Mouse (Mus musculus): ENCODE measurements around the gene Setdb2. TPM values are rescaled to one million over a fixed set of nuclear protein-coding genes. Genes with fewer than 3 reads are reported as not detected.
"Not testable (repeated sequence)": the region's sequence is repeated elsewhere in the genome, so short reads cannot be mapped to it uniquely, and the experiment has no call there.

Setdb2 gene
- total RNA-seq, 2 experiments from 2014 or later: 7.1 to 13.3 TPM

DNA sequence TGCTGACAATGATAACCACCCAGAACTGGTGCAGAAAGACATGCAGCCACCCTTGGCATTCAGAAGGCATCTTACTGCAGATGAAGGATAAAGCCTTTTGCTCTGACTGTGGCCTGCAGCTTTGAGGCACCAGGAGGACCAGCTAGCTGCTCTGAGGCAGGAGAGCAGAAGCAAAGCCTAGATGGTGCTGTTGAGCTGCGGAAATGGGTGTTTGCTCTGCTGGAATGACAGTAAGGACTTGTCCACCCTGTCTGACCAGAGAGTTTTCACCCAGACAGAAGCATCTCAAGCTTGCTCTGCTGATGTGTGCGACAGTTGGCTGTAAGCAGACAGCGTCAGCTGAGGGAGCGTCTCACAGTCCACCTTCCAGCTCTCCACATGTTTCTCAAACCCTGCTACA lies 50.5 kb downstream of the Setdb2 start:
- DNase-seq: peak; percentile 43 to 59
- intact Hi-C loops (cut with DNase I): not testable (repeated sequence)

DNA sequence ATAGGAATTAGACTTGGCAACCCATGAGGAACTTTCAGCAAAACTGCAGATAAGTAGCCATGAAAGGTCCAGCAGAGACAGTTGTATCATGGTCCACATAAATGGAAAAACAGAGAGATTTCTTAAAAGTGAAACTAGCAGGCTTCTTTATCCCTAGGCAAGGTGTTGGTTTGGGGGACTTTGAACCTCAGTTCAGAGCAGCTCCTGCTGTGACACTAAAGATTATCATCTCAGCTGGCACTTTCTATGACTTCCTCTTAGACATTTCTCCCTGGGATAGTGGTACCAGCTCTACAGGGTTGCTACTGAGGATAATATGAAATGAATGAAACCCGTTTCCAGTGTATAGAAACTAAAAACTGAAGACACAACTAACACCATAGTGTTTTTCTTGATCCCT lies 51.2 kb downstream of the Setdb2 start:
- no peak for DNase-seq
- intact Hi-C loops (cut with DNase I): loop anchor here (2.0 kb wide), 1 partner anchor 167 kb away; no protein-coding TSS in a partner anchor

DNA sequence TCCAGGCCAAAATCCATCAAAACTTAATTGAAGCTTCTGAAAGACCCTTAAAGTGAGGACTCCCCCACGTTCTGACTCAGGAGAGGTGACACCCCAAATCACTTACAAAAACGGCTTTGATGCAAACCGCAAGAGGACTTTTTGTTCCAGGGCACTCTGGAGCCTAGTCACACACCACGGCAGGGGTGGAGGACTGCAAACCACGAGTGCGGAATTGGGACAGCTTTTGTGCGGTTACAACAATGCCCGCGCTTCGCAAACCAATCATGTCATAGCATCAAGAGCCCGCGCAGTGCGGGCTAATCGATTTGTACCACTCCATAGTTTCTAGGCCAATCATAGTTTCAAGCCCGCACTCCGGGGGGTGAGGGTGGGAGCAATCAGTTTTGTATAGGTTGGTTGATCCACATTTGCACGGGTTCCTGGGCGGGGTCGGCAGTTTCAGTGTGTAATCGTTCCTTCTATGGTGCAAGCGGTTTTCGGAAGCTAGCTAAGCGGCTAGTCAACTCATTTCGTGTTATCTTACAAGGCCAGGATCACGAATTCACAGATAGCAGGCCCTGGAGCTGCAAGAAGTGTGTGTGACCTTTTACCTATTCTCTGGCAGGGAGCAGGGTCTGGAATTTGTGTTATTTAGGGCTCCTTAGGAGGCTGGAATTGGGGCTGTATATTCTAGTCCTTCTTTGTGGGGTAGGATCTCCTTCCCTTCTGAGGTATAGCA lies 70.2 kb downstream of the Setdb2 start:
- intact Hi-C loops (cut with DNase I): no loop called here
- DNase-seq: no peak

GRCm38 (mm10) chr14:59366386-59367105 lies 74.1 kb downstream of the Setdb2 start:
- intact Hi-C loops (cut with DNase I): no loop called here

GRCm38 (mm10) chr14:59365244-59365644 lies 75.4 kb downstream of the Setdb2 start, which contains the start of gene Phf11d:
TSS of gene Phf11d (minus strand) at chr14:59365470.
- intact Hi-C loops (cut with DNase I): loop anchor here (1.0 kb wide), 1 partner anchor 75 kb away; the partner anchor contains the start of genes Cab39l and Setdb2
- DNase-seq: peak; percentile 73 to 74

More at GRCm38 (mm10) chr14:59366386-59367105, 74.1 kb downstream of the Setdb2 start:
- no peak for DNase-seq

Other genes with a start within 250 kb of the Setdb2 start
- 10 to 100 TPM; 15.2 to 17.8 TPM for gene Rcbtb1, start 239.7 kb downstream of the Setdb2 start, total RNA-seq (2021)
- gene Gm6904, start 180.7 kb downstream of the Setdb2 start, total RNA-seq (2021): not detected
- under 1 TPM; 0.32 to 0.34 TPM for gene Phf11a, start 143.4 kb downstream of the Setdb2 start, total RNA-seq (2021)
- gene Phf11b, start 99.5 kb downstream of the Setdb2 start, total RNA-seq (2021): under 1 TPM; 0.47 to 0.53 TPM
- 1 to 10 TPM; 7.4 to 8.4 TPM for gene Phf11d, start 75.4 kb downstream of the Setdb2 start, total RNA-seq (2021)
- 1 to 10 TPM; 1.0 to 1.2 TPM for gene Phf11c, start 45.5 kb downstream of the Setdb2 start, total RNA-seq (2021)
- gene Cab39l, start 88 bp upstream of the Setdb2 start, total RNA-seq (2021): 10 to 100 TPM; 20.3 to 24.5 TPM
- gene Cdadc1, start 157.1 kb upstream of the Setdb2 start, total RNA-seq (2021): 10 to 100 TPM; 37.5 to 38.9 TPM
- 1 to 10 TPM; 1.0 to 1.3 TPM for gene Shisa2, start 184.4 kb upstream of the Setdb2 start, total RNA-seq (2021)

All from heart, postnatal 10 days (tissue).